Mouse (Mus musculus) monocyte, adult 2 months (primary cell): Measurements from ENCODE around the gene Wwox.

Experiments used
- DNase-seq, 2 experiments: peaks; one replicate each; pipeline ENCODE4 v3.0.0; 2022; ENCODE audit warnings: low spot score in 2 of 2, low read depth in 1 of 2

The Wwox gene

GRCm38 (mm10) chr8:114888388-114888787, 448.9 kb downstream of the Wwox start:
- no peak for DNase-seq

- no peak for DNase-seq
These were observed 450.3 kb downstream of the Wwox start for GRCm38 (mm10) chr8:114889578-114890374.

- DNase-seq = no peak
These were observed 451.0 kb downstream of the Wwox start for GRCm38 (mm10) chr8:114890478-114890877.

- DNase-seq = no peak
These were observed 451.8 kb downstream of the Wwox start for GRCm38 (mm10) chr8:114891252-114891651.

GRCm38 (mm10) chr8:114897432-114897831, 458.0 kb downstream of the Wwox start:
- no peak for DNase-seq

- DNase-seq = no peak
These were observed 459.7 kb downstream of the Wwox start for GRCm38 (mm10) chr8:114899157-114899556.

GRCm38 (mm10) chr8:114902584-114902983, 463.1 kb downstream of the Wwox start:
- DNase-seq = no peak

GRCm38 (mm10) chr8:114908086-114908485, 468.6 kb downstream of the Wwox start:
- DNase-seq = no peak

GRCm38 (mm10) chr8:114908589-114908988, 469.1 kb downstream of the Wwox start:
- no peak for DNase-seq

- DNase-seq = no peak
These were observed 469.7 kb downstream of the Wwox start for GRCm38 (mm10) chr8:114909146-114909545.

- no peak for DNase-seq
These were observed 471.7 kb downstream of the Wwox start for GRCm38 (mm10) chr8:114911031-114911580.

- DNase-seq = no peak
These were observed 484.2 kb downstream of the Wwox start for GRCm38 (mm10) chr8:114923629-114924028.

GRCm38 (mm10) chr8:114927412-114927811, 488.0 kb downstream of the Wwox start:
- DNase-seq = no peak

- no peak for DNase-seq
These were observed 488.5 kb downstream of the Wwox start for GRCm38 (mm10) chr8:114927917-114928316.

- DNase-seq = no peak
These were observed 490.1 kb downstream of the Wwox start for GRCm38 (mm10) chr8:114929597-114929996.

- DNase-seq = no peak
These were observed 492.7 kb downstream of the Wwox start for GRCm38 (mm10) chr8:114932071-114932630.

- DNase-seq = no peak
These were observed 493.8 kb downstream of the Wwox start for GRCm38 (mm10) chr8:114933248-114933647.

- DNase-seq = no peak
These were observed 497.4 kb downstream of the Wwox start for GRCm38 (mm10) chr8:114936887-114937286.

- no peak for DNase-seq
These were observed 499.9 kb downstream of the Wwox start for GRCm38 (mm10) chr8:114939338-114939737.

GRCm38 (mm10) chr8:114941096-114941495, 501.6 kb downstream of the Wwox start:
- no peak for DNase-seq

GRCm38 (mm10) chr8:114941644-114942043, 502.2 kb downstream of the Wwox start:
- no peak for DNase-seq

GRCm38 (mm10) chr8:114947921-114948320, 508.5 kb downstream of the Wwox start:
- no peak for DNase-seq
